In genomic region chr9:95854891-95855290, GRCm38 (mm10) we compare ENCODE assay signal across 19 mouse cellular contexts. TPM values are rescaled to one million over a fixed set of nuclear protein-coding genes. Genes with fewer than 3 reads are reported as not detected.
DNase-seq lines count a peak whose midpoint lies in the region; ATAC-seq and TF ChIP-seq lines count a peak whose summit lies in the region.
"Had no signal": no experiment of that assay in that cellular context is flagged by ENCODE, and none has a peak within 500 bp of the region (broad histone marks: within the 10 kb centered on the region; RNA-seq: fewer than 3 reads in every experiment).

No protein-coding gene starts in this region.

- no peaks in the 10 kb centered on the region for H3K27me3 ChIP-seq in liver, embryonic 11.5 days (replicated peaks; ENCODE audit: control insufficient read depth, insufficient read depth, low read length)
- H3K27me3 ChIP-seq in liver, embryonic 12.5 days (replicated peaks), result no peaks in the 10 kb centered on the region
- H3K27me3 ChIP-seq in small intestine, adult 2 months (ENCODE audit: control insufficient read depth, insufficient read depth, low read length), result no peaks in the 10 kb centered on the region
- no peaks in the 10 kb centered on the region for H3K27me3 ChIP-seq in heart, embryonic 10.5 days (ENCODE audit: insufficient read depth, poor library complexity, severe bottlenecking)
- H3K27me3 ChIP-seq in cerebellum, adult 2 months (ENCODE audit: control insufficient read depth, insufficient read depth, low read length), result no peaks in the 10 kb centered on the region
- H3K27me3 ChIP-seq: CH12.LX; limb, embryonic 15.5 days; midbrain, embryonic 13.5 days had no signal

- H3K36me3 ChIP-seq in liver, embryonic 11.5 days (ENCODE audit: control insufficient read depth, insufficient read depth, low read length), result no peaks in the 10 kb centered on the region
- H3K36me3 ChIP-seq in liver, embryonic 12.5 days, result no peaks in the 10 kb centered on the region
- no peaks in the 10 kb centered on the region for H3K36me3 ChIP-seq in small intestine, adult 2 months (ENCODE audit: control insufficient read depth, insufficient read depth, low read length)
- H3K36me3 ChIP-seq in heart, embryonic 10.5 days, result no peaks in the 10 kb centered on the region
- H3K36me3 ChIP-seq: embryonic facial prominence, embryonic 10.5 days; limb, embryonic 15.5 days; midbrain, embryonic 13.5 days had no signal

- no peak for TF ChIP-seq CTCF in small intestine, adult 2 months (IDR thresholded peaks at IDR 0.05; ENCODE audit: extremely low read depth, insufficient read length, insufficient replicate concordance, low read depth, low read length)
- TF ChIP-seq CTCF in cerebellum, adult 2 months (IDR thresholded peaks at IDR 0.05; ENCODE audit: borderline replicate concordance, insufficient read depth, low read depth, low read length), result no peak

- H3K4me2 ChIP-seq in liver, embryonic 11.5 days, result no peak overlapping the region
- no peak overlapping the region for H3K4me2 ChIP-seq in liver, embryonic 12.5 days
- H3K4me2 ChIP-seq: heart, embryonic 11.5 days; hindbrain, embryonic 14.5 days; limb, embryonic 15.5 days; midbrain, embryonic 13.5 days had no signal

- H3K9me3 ChIP-seq in liver, embryonic 11.5 days (ENCODE audit: control insufficient read depth, low read length), result no peaks in the 10 kb centered on the region
- no peaks in the 10 kb centered on the region for H3K9me3 ChIP-seq in liver, embryonic 12.5 days (replicated peaks)
- no peaks in the 10 kb centered on the region for H3K9me3 ChIP-seq in heart, embryonic 10.5 days
- H3K9me3 ChIP-seq: embryonic facial prominence, embryonic 10.5 days; limb, embryonic 15.5 days; midbrain, embryonic 13.5 days had no signal

- H3K27ac ChIP-seq in liver, embryonic 11.5 days (ENCODE audit: low read depth, low read length), result no peak overlapping the region
- H3K27ac ChIP-seq in liver, embryonic 12.5 days, result no peak overlapping the region
- peak overlapping the region; percentile 11; the same call in 1 of the 2 replicates for H3K27ac ChIP-seq in small intestine, adult 2 months (ENCODE audit: insufficient read depth, low read depth, low read length)
- H3K27ac ChIP-seq in heart, embryonic 10.5 days, result no peak overlapping the region
- no peak overlapping the region for H3K27ac ChIP-seq in cerebellum, adult 2 months (ENCODE audit: insufficient read depth, low read length)
- H3K27ac ChIP-seq: embryonic facial prominence, embryonic 10.5 days; hindbrain, embryonic 14.5 days; limb, embryonic 15.5 days; midbrain, embryonic 13.5 days had no signal

- no peak for ATAC-seq in liver, embryonic 11.5 days (replicated peaks; ENCODE audit: low FRiP score)
- no peak for ATAC-seq in liver, embryonic 12.5 days
- no peak for ATAC-seq in cerebellum, adult (ENCODE audit: insufficient number of reproducible peaks, low FRiP score, low TSS enrichment)
- ATAC-seq: midbrain, embryonic 13.5 days had no signal

- no peak overlapping the region for H3K4me3 ChIP-seq in liver, embryonic 11.5 days (ENCODE audit: low read depth, low read length)
- H3K4me3 ChIP-seq in liver, embryonic 12.5 days, result no peak overlapping the region
- no peak overlapping the region for H3K4me3 ChIP-seq in small intestine, adult 2 months (ENCODE audit: low read depth, low read length)
- no peak overlapping the region for H3K4me3 ChIP-seq in heart, embryonic 10.5 days
- H3K4me3 ChIP-seq in cerebellum, adult 2 months (replicated peaks; ENCODE audit: insufficient read depth, low read depth, low read length), result no peak overlapping the region
- H3K4me3 ChIP-seq: embryonic facial prominence, embryonic 10.5 days; limb, embryonic 15.5 days; midbrain, embryonic 13.5 days; myocyte had no signal

- TF ChIP-seq POLR2A in small intestine, adult 2 months (IDR thresholded peaks at IDR 0.05; ENCODE audit: low read depth, low read length), result no peak
- no peak for TF ChIP-seq POLR2A in cerebellum, adult 2 months (IDR thresholded peaks at IDR 0.05; ENCODE audit: borderline replicate concordance, insufficient read depth, low read length)

- H3K4me1 ChIP-seq in liver, embryonic 11.5 days (replicated peaks; ENCODE audit: control insufficient read depth, insufficient read depth, low read length), result no peaks in the 10 kb centered on the region; the same call in 1 of the 2 replicates
- peaks cover 7% of the 10 kb centered on the region; the same call in 1 of the 2 replicates for H3K4me1 ChIP-seq in liver, embryonic 12.5 days
- peaks cover 4% of the 10 kb centered on the region; the same call in 1 of the 2 replicates for H3K4me1 ChIP-seq in small intestine, adult 2 months (ENCODE audit: control insufficient read depth, insufficient read depth, insufficient read length, low read length)
- peaks cover 4% of the 10 kb centered on the region; the same call in 1 of the 2 replicates for H3K4me1 ChIP-seq in heart, embryonic 10.5 days
- no peaks in the 10 kb centered on the region; the same call in 1 of the 2 replicates for H3K4me1 ChIP-seq in cerebellum, adult 2 months (ENCODE audit: control insufficient read depth, insufficient read depth, low read length)

- 0 out of 2 replicates have a peak overlapping the region, but pooled peaks have one; percentile 30 for H3K9ac ChIP-seq in liver, embryonic 11.5 days (ENCODE audit: low read depth, low read length)
- no peak overlapping the region for H3K9ac ChIP-seq in liver, embryonic 12.5 days
- H3K9ac ChIP-seq: hindbrain, embryonic 14.5 days; limb, embryonic 15.5 days; midbrain, embryonic 13.5 days had no signal

- no peak for DNase-seq in liver, embryonic 11.5 days (ENCODE audit: low spot score)
- peak; percentile 76 to 88 for DNase-seq in kidney, adult 8-10 months
- DNase-seq in kidney, postnatal 14 days, result peak; percentile 78
- no peak for DNase-seq in heart, embryonic 10.5 days (ENCODE audit: low spot score)
- no peak for DNase-seq in cerebellum, adult 2 months
- DNase-seq: adrenal gland, postnatal 36 days; cerebellum, adult 18-20 months; heart, postnatal 14 days; right cerebral cortex, postnatal 14 days had no signal

- 77% methylated on average over 2 of the region's 2 CpGs for WGBS in liver, embryonic 11.5 days
- 70% methylated on average over 2 of the region's 2 CpGs for WGBS in liver, embryonic 12.5 days (ENCODE audit: insufficient replicate concordance)
- 64% methylated on average over 2 of the region's 2 CpGs for WGBS in small intestine, adult 2 months
- WGBS in heart, embryonic 10.5 days, result 75% methylated on average over 2 of the region's 2 CpGs
- 83% methylated on average over 2 of the region's 2 CpGs for WGBS in cerebellum, adult 2 months

RNA-seq across cellular contexts. Expression of gene Atr, which starts 2.5 kb away (rescaled TPM):
- 18.3 and 19.9 TPM in 2 replicates for polyA plus RNA-seq in liver, embryonic 11.5 days (2014; fragmentation: Nextera tagmentation; extraction: Ambion mirVana)
- polyA plus RNA-seq in liver, embryonic 12.5 days (2016; fragmentation: Nextera tagmentation; extraction: Ambion mirVana), result 10.0 and 10.6 TPM in 2 replicates
- 0.14 and 0.35 TPM in 2 replicates for polyA plus RNA-seq in small intestine, adult 2 months (2012; rRNA removed)
- polyA plus RNA-seq in heart, embryonic 10.5 days (2016; fragmentation: Nextera tagmentation; extraction: Ambion mirVana), result 13.6 and 15.8 TPM in 2 replicates
- 7.0 and 7.2 TPM in 2 replicates for polyA plus RNA-seq in cerebellum, adult 2 months (2012; rRNA removed)

RNA-seq across cellular contexts. Expression of gene Pls1, which starts 9.8 kb away (rescaled TPM):
- polyA plus RNA-seq in liver, embryonic 11.5 days (2014; fragmentation: Nextera tagmentation; extraction: Ambion mirVana), result 12.4 and 12.8 TPM in 2 replicates
- polyA plus RNA-seq in liver, embryonic 12.5 days (2016; fragmentation: Nextera tagmentation; extraction: Ambion mirVana), result 9.9 and 10.7 TPM in 2 replicates
- polyA plus RNA-seq in small intestine, adult 2 months (2012; rRNA removed), result 18.8 and 82.0 TPM in 2 replicates
- polyA plus RNA-seq in heart, embryonic 10.5 days (2016; fragmentation: Nextera tagmentation; extraction: Ambion mirVana), result 1.5 and 4.5 TPM in 2 replicates
- polyA plus RNA-seq in cerebellum, adult 2 months (2012; rRNA removed), result 9.3 and 11.5 TPM in 2 replicates
- polyA plus RNA-seq: myocyte had no signal

Comparison
In these comparisons a context has a peak if more than half of its experiments do, and no peak if none do; other contexts are left out.
1. DNase-seq: peak in kidney, adult 8-10 months (2 of 2) and kidney, postnatal 14 days (single experiment); none in liver, embryonic 11.5 days (single experiment), heart, embryonic 10.5 days (single experiment) and cerebellum, adult 2 months (0 of 2).